Mouse (Mus musculus): ENCODE measurements at regions not wholly inside any gene's neighbourhood (a gene's known extent, or its start where the extent isn't known, plus 50 kb on each side); places are given as distances from the start of the nearest gene placed in this dataset.

GRCm38 (mm10) chr19:15800856-15801706 lies 146.1 kb downstream of the Psat1 start:
- no peak for DNase-seq (ENCODE audit: low read depth)

- no peak for DNase-seq (ENCODE audit: low read depth)
Observed at GRCm38 (mm10) chr19:15796466-15796865, 150.7 kb downstream of the Psat1 start.

GRCm38 (mm10) chr19:15791942-15792341 lies 155.2 kb downstream of the Psat1 start:
- no peak for DNase-seq (ENCODE audit: low read depth)

- no peak for DNase-seq (ENCODE audit: low read depth)
Observed at GRCm38 (mm10) chr19:15791264-15791913, 155.7 kb downstream of the Psat1 start.

GRCm38 (mm10) chr19:15790620-15791263 lies 156.4 kb downstream of the Psat1 start:
- no peak for DNase-seq (ENCODE audit: low read depth)

GRCm38 (mm10) chr19:15789741-15790140 lies 157.4 kb downstream of the Psat1 start:
- no peak for DNase-seq (ENCODE audit: low read depth)

GRCm38 (mm10) chr19:15784644-15785043 lies 162.5 kb downstream of the Psat1 start:
- no peak for DNase-seq (ENCODE audit: low read depth)

- no peak for DNase-seq (ENCODE audit: low read depth)
Observed at GRCm38 (mm10) chr19:15769651-15770050, 177.5 kb downstream of the Psat1 start.

GRCm38 (mm10) chr19:15761086-15761485 lies 186.1 kb downstream of the Psat1 start:
- DNase-seq (ENCODE audit: low read depth), result no peak

GRCm38 (mm10) chr19:15745026-15745777 lies 201.9 kb downstream of the Psat1 start:
- no peak for DNase-seq (ENCODE audit: low read depth)

- no peak for DNase-seq (ENCODE audit: low read depth)
Observed at GRCm38 (mm10) chr19:15736200-15736599, 210.9 kb downstream of the Psat1 start.

GRCm38 (mm10) chr19:15726785-15727406 lies 220.2 kb downstream of the Psat1 start:
- no peak for DNase-seq (ENCODE audit: low read depth)

GRCm38 (mm10) chr19:15692379-15693023 lies 254.6 kb downstream of the Psat1 start:
- DNase-seq (ENCODE audit: low read depth), result no peak

- DNase-seq (ENCODE audit: low read depth), result no peak
Observed at GRCm38 (mm10) chr19:15669996-15670395, 277.1 kb downstream of the Psat1 start.

- no peak for DNase-seq (ENCODE audit: low read depth)
Observed at GRCm38 (mm10) chr19:15669541-15669940, 277.6 kb downstream of the Psat1 start.

GRCm38 (mm10) chr19:15668624-15669016 lies 278.5 kb downstream of the Psat1 start:
- DNase-seq (ENCODE audit: low read depth), result no peak

GRCm38 (mm10) chr19:15667889-15668623 lies 279.1 kb downstream of the Psat1 start:
- no peak for DNase-seq (ENCODE audit: low read depth)

- no peak for DNase-seq (ENCODE audit: low read depth)
Observed at GRCm38 (mm10) chr19:15663659-15664255, 283.4 kb downstream of the Psat1 start.

GRCm38 (mm10) chr19:15658611-15659010 lies 288.5 kb downstream of the Psat1 start:
- DNase-seq (ENCODE audit: low read depth), result no peak

- no peak for DNase-seq (ENCODE audit: low read depth)
Observed at GRCm38 (mm10) chr19:15657846-15658245, 289.3 kb downstream of the Psat1 start.
